Mouse (Mus musculus) lung, postnatal 14 days (tissue): ENCODE measurements at regions not wholly inside any gene's neighbourhood (a gene's known extent, or its start where the extent isn't known, plus 50 kb on each side); places are given as distances from the start of the nearest gene placed in this dataset.

Experiments used
- DNase-seq: peaks from one replicate; pipeline ENCODE4 v3.0.0; 2021

GRCm38 (mm10) chr13:85430040-85430439 lies 141.1 kb upstream of the Rasa1 start:
- DNase-seq: no peak

- no peak for DNase-seq
These were observed 129.7 kb upstream of the Rasa1 start for GRCm38 (mm10) chr13:85418671-85419070.

- DNase-seq: no peak
These were observed 126.0 kb upstream of the Rasa1 start for GRCm38 (mm10) chr13:85414951-85415350.

- DNase-seq: no peak
These were observed 122.4 kb upstream of the Rasa1 start for GRCm38 (mm10) chr13:85411327-85411726.

GRCm38 (mm10) chr13:85398834-85399233 lies 109.9 kb upstream of the Rasa1 start:
- DNase-seq: no peak

- DNase-seq: no peak
These were observed 87.5 kb upstream of the Rasa1 start for GRCm38 (mm10) chr13:85376338-85376998.

- no peak for DNase-seq
These were observed 70.7 kb upstream of the Rasa1 start for GRCm38 (mm10) chr13:85359621-85360020.

- no peak for DNase-seq
These were observed 70.2 kb upstream of the Rasa1 start for GRCm38 (mm10) chr13:85359143-85359542.

GRCm38 (mm10) chr13:85352061-85352460 lies 63.1 kb upstream of the Rasa1 start:
- no peak for DNase-seq
